Mouse (Mus musculus) spleen, adult 12 weeks (tissue): ENCODE data around the gene Arhgef28.
"Not testable (repeated sequence)": the region's sequence is repeated elsewhere in the genome, so short reads cannot be mapped to it uniquely, and the experiment has no call there.

Experiments
- DNase-seq: peaks from one replicate; pipeline ENCODE4 v3.0.0; 2022; ENCODE audit warnings: low spot score

Arhgef28 gene

DNA sequence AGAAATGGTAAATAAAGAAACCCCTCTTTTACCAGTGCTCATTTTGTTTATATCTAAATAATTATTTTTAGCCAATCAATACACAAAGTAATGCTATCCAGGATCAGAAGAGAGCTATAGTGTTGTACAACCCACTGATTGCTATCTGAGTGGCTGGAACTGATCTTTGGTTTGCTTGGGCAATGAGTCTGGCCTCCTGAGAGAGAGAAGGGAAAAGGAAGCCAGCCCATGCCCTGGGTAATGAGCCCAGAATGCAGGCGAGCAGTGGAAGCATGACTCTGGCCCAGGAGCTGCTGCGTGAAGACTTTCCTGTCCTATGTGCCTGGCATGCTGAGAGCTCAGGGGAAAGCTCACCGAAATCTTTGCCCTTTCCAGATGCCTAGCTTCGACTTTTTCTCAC lies 83.5 kb downstream of the Arhgef28 start:
- no peak for DNase-seq

DNA sequence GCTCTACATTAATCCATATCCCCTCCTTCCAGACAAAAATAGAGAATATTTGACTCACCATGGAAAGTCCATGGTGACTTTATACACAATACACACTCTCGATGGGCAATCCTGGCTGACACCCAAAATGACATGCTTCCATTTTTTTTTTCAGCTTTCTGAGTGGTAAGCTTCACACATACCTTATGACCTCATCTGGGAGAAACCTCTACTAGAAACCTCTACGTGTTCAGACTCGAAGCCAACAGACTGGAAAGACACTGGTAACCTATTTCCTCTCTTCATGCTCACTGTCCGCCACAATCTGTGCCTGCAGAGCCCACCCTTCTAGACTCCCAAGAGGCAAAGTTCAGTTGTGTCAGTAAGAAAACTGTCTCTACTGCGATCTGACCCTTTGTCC lies 84.2 kb downstream of the Arhgef28 start:
- no peak for DNase-seq

GRCm38 (mm10) chr13:98121124-98121470 lies 85.1 kb downstream of the Arhgef28 start:
- no peak for DNase-seq

DNA sequence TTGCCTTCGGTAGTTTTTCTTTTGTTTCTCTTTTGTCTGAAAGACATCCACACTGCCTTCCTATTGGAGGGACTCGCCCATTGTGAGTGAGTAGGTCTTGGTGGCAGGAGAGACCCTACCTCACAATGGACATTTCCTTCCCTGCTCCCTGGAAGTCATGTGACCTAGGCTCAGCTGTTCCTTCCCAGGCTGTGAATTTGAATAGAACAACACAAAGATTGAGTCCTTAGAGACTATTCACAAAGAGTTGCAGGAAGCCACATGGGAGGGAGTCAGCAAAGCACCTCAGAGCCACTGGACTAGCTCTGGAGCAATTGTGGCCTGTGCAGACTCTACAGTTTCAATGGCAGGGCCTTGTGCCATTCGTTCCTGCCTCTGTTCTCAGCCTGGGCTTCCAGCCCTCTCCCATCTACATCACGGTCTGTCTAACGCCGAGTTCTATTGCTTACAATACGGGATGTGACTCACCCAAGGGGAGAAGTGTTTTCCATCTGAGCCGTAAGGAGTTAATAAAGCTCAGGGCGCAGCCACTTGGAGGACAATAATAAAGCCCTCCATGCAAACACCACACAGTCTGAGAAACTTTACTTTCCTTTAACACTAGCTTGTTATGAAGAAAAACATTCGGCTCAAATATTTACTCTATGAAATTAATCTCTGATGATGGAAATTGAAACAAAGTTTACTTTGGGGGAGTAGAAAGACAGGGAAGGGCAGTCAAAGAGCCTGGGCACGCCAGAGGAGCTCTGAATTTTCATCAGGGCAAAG lies 85.7 kb downstream of the Arhgef28 start:
- DNase-seq = no peak

GRCm38 (mm10) chr13:98118291-98118690 lies 87.9 kb downstream of the Arhgef28 start:
- DNase-seq = no peak

- no peak for DNase-seq
Measured at GRCm38 (mm10) chr13:98117566-98118254, 88.5 kb downstream of the Arhgef28 start.

- DNase-seq = no peak
Measured at GRCm38 (mm10) chr13:98115650-98116049, 90.6 kb downstream of the Arhgef28 start.

DNA sequence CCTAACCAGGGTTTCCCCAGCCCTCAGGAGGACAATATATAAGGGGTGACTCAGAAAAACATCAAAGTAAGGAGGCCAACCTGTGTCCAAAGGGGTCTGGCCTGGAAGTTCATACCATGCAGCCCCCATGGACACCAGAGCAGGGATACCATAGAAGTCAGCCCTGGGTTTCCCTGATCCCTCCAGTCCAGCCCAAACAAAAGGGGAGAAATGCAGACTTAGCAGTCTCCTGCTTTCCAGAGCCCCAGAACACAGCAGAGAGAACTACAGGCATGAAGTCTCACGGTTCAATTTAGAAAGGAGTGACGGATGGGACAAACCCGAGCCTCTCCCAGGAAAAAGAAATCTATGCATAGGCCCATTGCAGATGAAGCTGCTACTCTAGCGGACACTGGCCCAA lies 91.2 kb downstream of the Arhgef28 start:
- DNase-seq = no peak

DNA sequence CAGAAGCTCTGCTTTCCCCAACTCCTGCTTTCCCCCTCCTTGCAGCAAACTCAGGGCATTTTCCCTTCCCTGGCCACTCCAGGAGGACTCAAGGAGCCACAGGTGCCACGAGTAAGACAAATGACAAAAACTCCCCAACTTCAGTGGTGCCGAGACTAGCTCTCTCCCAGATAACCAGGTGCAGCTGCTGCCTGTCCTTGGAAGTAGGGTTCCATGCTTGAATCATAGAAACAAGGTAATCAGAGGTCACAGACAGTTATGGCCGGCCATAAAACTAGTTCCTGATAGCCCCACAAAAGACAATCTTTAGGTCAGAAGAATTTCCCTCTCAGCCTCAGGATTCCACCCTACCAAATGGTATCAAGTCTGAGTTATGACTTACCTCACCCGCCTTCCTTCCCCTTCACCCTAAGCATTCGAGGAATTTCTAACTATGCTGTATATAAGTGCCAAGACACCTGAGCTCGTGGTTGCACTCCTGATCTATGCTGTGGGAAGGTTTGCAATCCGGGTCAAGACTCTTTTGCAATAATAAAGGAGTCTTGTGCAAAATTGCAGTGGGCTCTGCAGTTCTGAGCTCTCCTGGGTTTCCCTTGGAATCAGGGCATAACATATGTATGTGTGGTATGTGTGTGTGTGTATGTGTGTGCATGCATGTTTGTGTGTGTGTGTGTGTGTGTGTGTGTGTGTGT lies 93.3 kb downstream of the Arhgef28 start:
- no peak for DNase-seq

DNA sequence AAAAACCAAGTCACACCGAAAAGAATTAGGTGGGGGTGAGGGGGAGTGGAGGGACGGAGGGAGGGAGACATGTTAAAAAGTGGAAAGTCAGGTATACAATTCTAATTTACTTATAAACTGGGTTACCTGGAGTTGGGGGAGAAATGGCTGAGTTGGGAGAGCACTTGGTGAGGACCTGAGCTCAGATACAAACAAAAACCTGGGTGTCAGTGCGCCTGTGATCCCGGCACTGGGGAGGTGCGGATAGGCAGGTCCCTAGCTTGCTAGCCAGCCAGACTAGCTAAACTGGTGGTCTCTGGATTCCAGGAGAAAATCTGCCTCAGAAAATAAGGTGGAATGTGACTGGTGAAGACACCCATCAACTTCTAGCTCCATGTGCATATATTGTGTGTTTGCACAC lies 94.7 kb downstream of the Arhgef28 start:
- DNase-seq = no peak

- DNase-seq = no peak
Measured at GRCm38 (mm10) chr13:98111021-98111420, 95.2 kb downstream of the Arhgef28 start.

- DNase-seq = not testable (repeated sequence)
Measured at GRCm38 (mm10) chr13:98108481-98108880, 97.8 kb downstream of the Arhgef28 start.

- no peak for DNase-seq
Measured at GRCm38 (mm10) chr13:98107621-98108020, 98.6 kb downstream of the Arhgef28 start.

DNA sequence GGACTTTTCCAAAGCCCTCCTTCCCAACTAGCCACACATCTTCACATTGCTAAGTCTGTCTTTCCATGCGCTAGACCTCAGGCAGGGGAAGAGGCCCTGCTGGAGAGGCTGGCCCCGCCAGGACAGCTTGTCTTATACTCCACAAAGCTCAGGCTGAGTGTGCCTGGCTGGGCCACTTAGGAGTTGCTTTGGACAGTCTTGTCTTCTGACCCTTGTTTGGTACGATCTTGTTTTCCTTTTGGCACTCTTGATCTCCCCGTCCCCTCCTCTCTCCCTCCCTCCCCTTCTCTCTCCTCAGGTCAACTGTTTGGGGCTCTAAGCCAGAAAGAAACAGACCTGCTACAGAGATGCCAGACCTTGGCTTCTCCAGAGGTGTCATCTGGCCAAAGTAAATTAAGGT lies 110.3 kb downstream of the Arhgef28 start:
- no peak for DNase-seq

DNA sequence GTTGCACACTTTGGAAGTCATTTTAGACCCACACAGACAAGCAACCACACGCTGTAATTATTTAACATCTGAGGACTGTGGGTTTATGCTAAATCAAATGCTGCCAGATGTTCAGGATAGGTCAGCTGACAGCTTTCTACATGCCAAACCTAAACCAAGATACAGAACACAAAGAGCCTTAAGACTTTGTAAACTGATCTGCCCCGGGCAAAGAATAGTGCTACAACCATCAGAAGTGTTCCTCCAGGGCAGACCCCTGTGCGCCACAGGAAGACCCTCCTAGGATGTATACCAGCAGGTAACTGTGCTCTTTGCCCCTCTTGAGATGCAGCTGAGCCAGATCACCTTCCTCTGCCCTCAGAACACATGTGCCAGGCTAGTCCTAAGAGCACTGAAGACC lies 111.9 kb downstream of the Arhgef28 start:
- DNase-seq = no peak

GRCm38 (mm10) chr13:98093483-98093882 lies 112.8 kb downstream of the Arhgef28 start:
- no peak for DNase-seq

DNA sequence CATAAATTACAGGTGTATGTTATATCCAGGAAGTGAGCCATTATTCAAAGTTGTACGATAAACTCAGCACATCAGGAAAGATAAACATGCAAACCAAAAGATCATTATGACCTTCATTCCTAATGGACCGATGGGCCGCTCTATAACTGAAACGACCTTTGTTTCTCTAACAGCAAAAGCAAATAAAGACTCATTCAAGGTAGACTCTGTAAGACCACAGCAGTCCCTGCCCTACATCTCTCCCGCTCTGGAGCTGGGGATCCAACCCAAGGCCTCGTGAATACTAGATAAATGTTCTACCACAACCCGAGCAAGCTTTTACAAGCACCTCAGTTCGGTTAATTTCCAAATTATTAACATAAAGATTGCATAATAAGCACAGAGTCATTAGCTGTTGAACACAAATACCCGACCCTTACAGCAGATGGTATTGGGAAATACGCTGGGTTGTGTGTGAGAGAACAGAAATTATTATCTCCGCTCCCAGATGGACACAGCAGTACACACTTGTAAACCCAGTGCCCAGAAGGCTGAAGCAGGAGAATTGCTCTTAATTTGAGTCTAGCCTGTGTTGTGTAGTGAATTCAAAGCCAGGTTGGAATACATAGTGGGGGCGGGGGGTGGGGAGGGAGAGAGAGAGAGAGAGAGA lies 113.8 kb downstream of the Arhgef28 start:
- DNase-seq = no peak

GRCm38 (mm10) chr13:98079640-98080039 lies 126.6 kb downstream of the Arhgef28 start:
- DNase-seq = no peak

GRCm38 (mm10) chr13:98078251-98078650 lies 128.0 kb downstream of the Arhgef28 start:
- no peak for DNase-seq

- no peak for DNase-seq
Measured at GRCm38 (mm10) chr13:98077216-98077615, 129.0 kb downstream of the Arhgef28 start.

DNA sequence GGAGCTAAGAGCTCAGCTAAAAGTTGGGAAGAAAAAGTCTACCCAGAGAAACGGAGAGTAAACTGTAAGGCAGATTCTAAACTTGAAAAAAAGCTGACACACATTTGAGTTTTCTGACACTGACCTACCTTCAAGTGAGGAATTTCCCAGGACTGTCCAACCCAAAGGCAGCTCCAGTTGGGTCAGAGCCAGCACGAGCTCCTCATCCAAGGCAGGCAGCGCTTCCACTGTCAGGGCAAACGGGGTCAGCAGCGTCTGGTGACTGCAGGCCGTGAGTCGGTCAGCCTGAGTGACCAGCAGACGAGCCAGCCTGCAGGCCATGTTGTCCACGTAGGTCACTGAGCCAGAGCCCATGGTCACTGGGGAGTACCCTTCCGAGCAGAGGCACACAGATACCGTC lies 131.4 kb downstream of the Arhgef28 start:
- DNase-seq = no peak

- DNase-seq = no peak
Measured at GRCm38 (mm10) chr13:98073190-98073589, 133.0 kb downstream of the Arhgef28 start.

- no peak for DNase-seq
Measured at GRCm38 (mm10) chr13:98070458-98070857, 135.8 kb downstream of the Arhgef28 start.
